Mouse (Mus musculus) right cerebral cortex, postnatal 36 days (tissue): ENCODE measurements around the gene Fam217b.

Source experiments
- DNase-seq, 2 experiments: peaks; one replicate each; pipeline ENCODE4 v3.0.0; 2022; ENCODE audit warnings: low spot score in 2 of 2, mixed read lengths in 1 of 2

The Fam217b gene

DNA sequence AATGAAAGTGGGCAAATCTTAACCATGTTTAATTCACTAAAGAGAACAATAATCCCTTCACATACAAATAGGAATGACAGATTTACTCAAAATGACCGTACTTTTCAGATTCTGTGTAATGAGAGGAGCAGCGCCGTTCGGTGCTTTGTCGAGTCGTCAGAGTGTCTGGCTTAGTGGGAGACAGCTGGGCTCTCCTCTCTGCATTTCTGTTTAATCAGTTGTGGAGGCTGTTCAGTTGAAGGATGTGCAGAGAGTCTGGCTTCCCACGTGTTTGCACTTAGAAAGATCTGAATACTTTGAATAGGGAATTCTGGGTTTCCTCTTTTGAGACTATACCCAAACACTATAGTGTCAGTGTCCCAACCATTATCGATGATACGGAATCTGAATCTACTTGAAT, 23.0 kb downstream of the Fam217b start:
- no peak for DNase-seq

DNA sequence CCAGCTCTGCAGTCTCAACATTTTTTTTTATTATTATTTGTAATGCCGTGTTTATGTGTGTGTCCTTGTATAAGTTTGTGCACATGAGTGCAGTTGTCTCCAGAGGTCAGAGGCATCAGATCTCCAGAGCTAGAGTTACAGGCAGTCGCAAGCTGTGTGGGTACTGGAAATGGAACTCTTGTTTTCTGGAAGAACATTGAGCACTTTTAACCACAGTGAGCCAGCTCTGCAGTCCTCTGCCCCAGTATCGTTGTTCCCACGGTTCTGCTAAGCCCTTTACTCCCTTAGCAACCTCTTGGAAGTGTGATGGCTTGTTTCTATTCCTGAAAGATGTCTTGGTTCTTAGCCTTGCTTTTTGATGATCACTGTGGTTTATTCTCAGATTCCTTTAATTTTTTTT, 35.1 kb downstream of the Fam217b start:
- no peak for DNase-seq

DNA sequence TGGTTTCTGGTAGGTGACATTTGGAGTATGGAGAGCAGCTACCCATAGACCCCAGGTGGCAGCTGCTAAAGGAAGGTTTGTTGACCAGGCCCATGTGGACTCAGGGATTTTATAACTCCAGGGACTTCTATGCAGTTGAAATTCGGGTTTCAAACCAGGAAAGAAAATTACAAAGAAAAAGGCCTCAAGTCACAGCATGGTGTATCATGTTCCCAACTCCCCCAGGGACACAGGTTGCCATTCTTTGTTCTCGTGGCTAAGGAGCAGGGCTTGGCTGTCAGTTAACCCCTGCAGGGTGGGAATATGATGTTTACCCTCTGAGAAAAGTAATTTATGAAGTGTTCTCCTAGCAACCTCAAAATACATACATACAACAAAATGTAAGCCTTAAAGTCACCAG, 35.9 kb downstream of the Fam217b start:
- no peak for DNase-seq

DNA sequence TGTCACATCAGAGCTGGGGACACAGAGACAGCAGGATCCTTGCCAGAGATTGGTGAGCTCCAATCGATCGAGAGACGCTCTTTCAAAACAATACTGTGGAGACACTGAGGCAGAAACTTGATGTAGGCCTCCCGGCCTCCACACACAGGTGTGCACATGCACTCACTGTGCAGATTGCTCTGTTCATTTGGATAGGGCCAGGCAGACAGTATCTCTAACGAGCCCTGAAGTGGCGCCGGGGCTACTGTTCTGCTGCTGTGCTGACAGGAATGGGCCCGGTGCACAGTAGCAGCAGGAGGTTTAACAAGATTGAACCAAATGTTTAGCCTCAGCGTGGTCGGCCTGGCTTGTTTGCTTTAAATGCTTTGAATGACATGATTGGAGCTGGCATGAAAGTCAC, 36.6 kb downstream of the Fam217b start:
- DNase-seq, result no peak

DNA sequence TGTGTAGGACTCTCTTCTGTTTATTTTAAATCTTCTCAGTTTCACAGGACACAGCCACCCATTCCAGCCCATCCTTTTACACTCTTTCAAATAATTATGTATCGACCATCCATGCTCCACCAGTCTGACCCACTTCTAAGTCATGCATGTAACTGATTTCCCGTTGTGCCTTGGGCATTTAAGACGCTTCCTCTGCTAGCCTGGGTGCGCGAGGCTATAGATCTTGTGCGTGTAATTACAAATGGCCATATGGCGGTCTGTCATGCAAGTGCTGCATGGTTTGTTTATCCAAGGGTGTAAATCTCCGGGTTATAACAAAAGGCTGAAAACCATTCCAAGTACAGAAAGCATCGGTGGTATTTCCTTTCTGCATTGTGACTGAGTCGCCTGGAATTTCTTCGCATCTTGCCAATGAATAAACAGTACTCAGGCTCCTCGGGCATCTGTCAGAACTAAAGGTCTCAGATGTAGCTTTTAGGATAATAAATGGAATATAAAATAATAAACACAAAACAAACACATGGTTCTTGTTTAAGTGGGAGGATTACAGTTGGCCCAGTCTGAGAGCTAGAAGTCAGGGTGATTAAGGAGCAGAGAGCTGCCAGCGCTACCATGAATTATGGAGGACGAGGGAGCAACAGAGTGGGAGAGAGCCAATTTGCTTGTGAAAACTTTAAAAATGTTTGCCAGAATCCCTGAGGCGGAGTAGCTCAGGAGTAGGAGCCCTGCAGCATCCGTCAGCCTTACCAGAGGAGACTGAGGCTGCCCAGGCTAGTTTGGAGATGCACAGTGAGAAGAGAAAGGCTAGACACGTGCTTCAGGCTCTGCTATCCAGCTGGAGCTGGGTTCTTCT, 40.6 kb downstream of the Fam217b start:
- DNase-seq, result no peak

DNA sequence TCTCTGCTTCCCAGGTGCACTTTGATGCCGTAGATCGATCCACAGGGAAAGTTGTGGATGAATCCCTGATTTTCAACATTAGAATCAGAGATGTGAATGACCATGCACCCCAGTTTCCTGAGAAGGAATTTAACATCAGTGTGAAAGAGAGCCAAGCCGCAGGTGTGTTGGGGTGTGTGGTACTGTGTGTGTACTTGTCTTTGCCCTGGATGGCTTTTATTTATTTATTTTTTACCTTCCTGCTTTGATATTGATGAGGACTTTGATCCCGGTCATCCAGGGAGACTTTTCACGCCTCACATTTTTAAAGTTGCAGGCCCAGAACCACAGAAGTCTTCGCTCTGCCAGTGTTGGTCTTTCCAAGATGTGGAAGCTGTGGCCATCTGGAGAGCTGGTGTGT, 43.1 kb downstream of the Fam217b start:
- DNase-seq, result no peak

DNA sequence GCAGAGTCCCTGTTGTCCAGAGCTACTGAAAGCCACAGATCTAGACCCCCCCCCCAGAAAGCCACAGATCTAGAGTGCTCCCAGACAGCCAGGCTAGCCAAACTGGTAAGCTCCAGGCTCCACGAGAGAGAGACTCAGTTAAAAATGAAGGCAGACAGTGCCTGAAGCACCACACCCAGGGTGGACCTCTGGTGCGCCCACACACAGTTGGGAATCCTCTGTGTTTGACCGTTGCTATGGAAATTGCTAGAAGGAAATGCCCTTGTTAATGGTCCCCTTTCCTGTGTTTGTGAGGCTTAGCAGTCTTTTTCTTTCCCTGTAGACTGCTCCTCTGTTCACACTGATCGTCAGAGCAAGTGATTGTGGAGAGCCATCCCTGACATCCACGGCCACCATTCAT, 46.0 kb downstream of the Fam217b start:
- DNase-seq, result no peak

DNA sequence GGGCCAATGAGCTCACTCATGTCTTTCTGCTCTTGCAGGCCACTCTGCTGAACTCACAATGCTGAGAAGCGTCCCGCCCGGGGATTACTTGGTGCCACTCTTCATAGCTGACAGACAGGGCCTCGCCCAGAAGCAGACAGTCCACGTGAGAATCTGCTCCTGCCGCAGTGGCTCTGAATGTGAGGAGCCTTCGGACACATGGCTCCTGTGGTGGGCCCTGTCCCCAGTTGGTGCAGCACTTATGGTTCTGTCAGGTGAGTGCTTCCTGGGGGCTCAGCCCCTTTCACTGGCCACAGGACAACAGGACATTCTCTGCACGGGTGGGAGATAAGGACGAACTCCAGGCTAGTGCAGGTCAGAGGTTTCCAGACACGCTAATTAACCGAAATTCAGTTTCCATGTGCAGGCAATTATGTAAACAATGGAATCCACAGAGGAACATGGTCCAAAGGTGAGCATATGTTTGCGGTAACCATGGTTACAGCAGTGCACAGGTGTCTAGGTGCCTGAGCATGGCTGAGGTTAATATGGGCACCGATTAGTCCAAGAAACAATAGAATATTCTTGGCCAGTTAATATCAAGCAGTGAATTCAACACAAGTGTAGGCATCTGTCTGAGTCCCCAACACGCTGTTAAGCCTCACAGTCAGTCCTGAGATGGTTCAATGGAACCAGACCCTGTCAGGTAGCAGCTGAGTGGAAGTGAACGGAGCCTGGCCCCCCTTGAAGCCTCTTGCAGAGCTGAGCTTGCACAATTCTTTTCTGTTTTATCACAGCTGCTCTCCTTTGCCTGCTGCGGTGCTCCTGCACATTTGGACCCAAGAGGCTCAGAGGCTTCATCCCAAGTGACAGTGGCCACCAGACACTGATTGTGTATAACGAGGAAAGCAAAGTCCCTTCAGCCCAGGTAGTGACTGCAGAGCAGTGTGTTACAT, 57.5 kb downstream of the Fam217b start:
- no peak for DNase-seq

DNA sequence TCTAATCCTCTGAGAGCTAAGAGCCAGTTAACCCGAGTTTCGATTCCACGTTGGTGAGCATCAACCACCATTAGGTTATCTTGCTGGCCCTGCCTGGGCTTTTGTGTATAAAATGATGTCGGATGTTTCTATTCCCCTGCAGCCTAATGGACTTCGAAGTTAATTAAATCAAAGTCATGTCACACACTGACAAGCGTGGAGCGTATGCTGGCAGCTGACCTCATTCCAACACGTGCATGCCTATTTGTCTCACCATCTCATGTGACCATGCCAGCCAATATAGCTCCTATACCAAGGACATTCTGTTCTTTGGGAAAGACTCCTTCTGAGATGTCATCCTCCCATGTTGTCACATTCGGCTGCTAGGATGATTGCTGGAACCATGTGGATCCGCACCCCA, 59.6 kb downstream of the Fam217b start:
- DNase-seq, result no peak
